Mouse (Mus musculus) bone marrow macrophage, adult 2 months (primary cell): ENCODE data around the gene Mrpl50.

ENCODE experiments used
- CTCF ChIP-seq: IDR thresholded peaks from 2 replicates; pipeline ENCODE4 v1.5.1; 2012; ENCODE audit warnings: low read depth, mild to moderate bottlenecking, low read length, moderate library complexity
- POLR2A ChIP-seq: IDR thresholded peaks from 2 replicates; pipeline ENCODE4 v1.6.1; 2012; ENCODE audit warnings: mild to moderate bottlenecking, low read depth, low read length, borderline replicate concordance

DNA sequence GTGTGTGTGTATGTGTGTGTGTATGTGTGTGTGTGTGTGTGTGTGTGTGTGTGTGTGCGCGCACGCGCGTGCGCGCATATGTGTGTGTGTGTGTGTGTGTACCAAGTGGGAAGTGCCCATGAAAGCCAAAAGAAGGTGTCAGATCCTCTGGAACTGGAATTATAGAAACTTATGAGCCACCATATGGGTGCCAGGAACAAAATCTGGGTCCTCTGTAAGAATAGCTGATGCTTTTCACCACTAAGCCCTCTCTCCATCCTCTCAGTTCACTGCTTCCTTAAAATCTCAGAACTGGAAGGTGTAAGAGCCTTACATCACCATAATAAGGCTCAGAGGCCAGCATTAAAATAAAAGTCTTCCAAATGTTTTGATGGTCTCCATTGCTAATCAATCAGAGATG lies 36.5 kb upstream of the Mrpl50 start:
- TF ChIP-seq POLR2A, result no peak
- no peak for TF ChIP-seq CTCF
